Mouse (Mus musculus) heart, adult 2 months (tissue): ENCODE measurements around the gene Ms4a6d. TPM values are rescaled to one million over a fixed set of nuclear protein-coding genes. Genes with fewer than 3 reads are reported as not detected.
"Not testable (repeated sequence)": the region's sequence is repeated elsewhere in the genome, so short reads cannot be mapped to it uniquely, and the experiment has no call there.

Experiments
- DNase-seq, 2 experiments: peaks; one replicate each; pipeline ENCODE4 v3.0.0; 2021
- H3K27ac ChIP-seq: fragments of 200-600 bp; 2 replicates; pipeline ENCODE4 v1.8.1; 2022
- H3K27me3 ChIP-seq: fragments of 200-500 bp; 2 replicates; pipeline ENCODE4 v1.6.1; 2012; ENCODE audit warnings: mild to moderate bottlenecking, low read length, inconsistent platforms, mixed read lengths; ENCODE audit not compliant: control insufficient read depth, insufficient read depth
- H3K36me3 ChIP-seq: fragments of 200-500 bp; 2 replicates; pipeline ENCODE4 v1.6.1; 2012; ENCODE audit warnings: low read length, inconsistent platforms; ENCODE audit not compliant: control insufficient read depth, insufficient read depth
- H3K4me1 ChIP-seq: fragments of 200-500 bp; 2 replicates; pipeline ENCODE4 v1.6.1; 2011; ENCODE audit warnings: low read length; ENCODE audit not compliant: control insufficient read depth, insufficient read depth
- H3K4me3 ChIP-seq: fragments of 200-600 bp; 2 replicates; pipeline ENCODE4 v1.8.1; 2022
- H3K79me2 ChIP-seq: fragments of 200-500 bp; replicated peaks from 2 replicates; pipeline ENCODE4 v1.6.1; 2012; ENCODE audit warnings: mild to moderate bottlenecking, inconsistent platforms, low read length, moderate library complexity, mixed read lengths; ENCODE audit not compliant: control insufficient read depth, insufficient read depth
- H3K9ac ChIP-seq: fragments of 200-500 bp; 2 replicates; pipeline ENCODE4 v1.6.1; 2012; ENCODE audit warnings: low read depth, mild to moderate bottlenecking, control low read depth, inconsistent platforms, low read length, mixed read lengths
- CTCF ChIP-seq: fragments of 200-600 bp; IDR thresholded peaks from 2 replicates; pipeline ENCODE4 v1.8.1; 2022; ENCODE audit warnings: antibody characterized with exemption, mild to moderate bottlenecking, moderate library complexity
- EP300 ChIP-seq: fragments of 200-500 bp; IDR thresholded peaks from 2 replicates; pipeline ENCODE4 v1.6.1; 2011; ENCODE audit warnings: low read depth, low read length, control low read depth; ENCODE audit not compliant: insufficient read depth
- POLR2A ChIP-seq: fragments of 200-500 bp; IDR thresholded peaks from 2 replicates; pipeline ENCODE4 v1.6.1; 2011; ENCODE audit warnings: mild to moderate bottlenecking, low read depth, low read length, control low read depth; ENCODE audit not compliant: insufficient read depth
- WGBS: fragments of 180-500 bp; shearing (Covaris S2); methylation state at CpG from one replicate; pipeline ENCODE4 v1.1.7; 2018; 5-methylcytosine and 5-hydroxymethylcytosine counted together
- intact Hi-C: fragments of 180-260 bp; cut with DNase I; formaldehyde crosslinking; loops from one replicate; pipeline ENCODE4 v1.15.1; 2025
- polyA plus RNA-seq: library from polyadenylated mRNA; depleted of rRNA; stranded (reverse); fragments of >200 nt; gene quantifications from 2 replicates; pipeline ENCODE4 v1.2.3, GENCODE M21; 2012
- total RNA-seq, 2 experiments: library from RNA; stranded (reverse); gene quantifications; 2 replicates each; pipeline ENCODE4 v1.2.3; 2021

The Ms4a6d gene
- total and polyA plus RNA-seq, 3 experiments = 1.8 to 3.9 (median 3.6) TPM

DNA sequence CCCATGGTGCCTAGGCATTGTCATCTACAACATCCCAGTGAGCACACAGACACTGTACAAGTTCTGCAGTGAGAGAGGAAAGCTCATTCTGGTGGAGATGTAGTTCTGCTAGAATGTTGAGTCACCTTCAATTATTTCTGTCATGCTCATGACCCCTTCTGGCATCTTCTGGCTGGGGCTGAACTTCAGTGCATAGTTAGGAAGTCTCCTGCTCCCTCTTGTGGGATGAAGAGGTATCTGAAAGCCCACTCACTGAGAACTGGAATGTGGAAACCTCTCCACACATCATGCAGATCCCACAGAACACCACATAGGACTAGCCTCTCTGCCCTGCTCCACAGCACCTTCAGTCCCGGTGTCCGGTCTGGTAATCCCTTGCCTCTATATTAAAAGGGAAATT is 2.6 kb downstream of the Ms4a6d start:
- Histone ChIP-seq H3K9ac (no peak overlapping the region), H3K27ac (no peak overlapping the region), H3K27me3 (no peaks in the 10 kb centered on the region), H3K36me3 (no peaks in the 10 kb centered on the region), H3K4me1 (no peaks in the 10 kb centered on the region), H3K79me2 (no peaks in the 10 kb centered on the region), H3K4me3 (no peak overlapping the region)
- TF ChIP-seq POLR2A (no peak), CTCF (peak; percentile 65), EP300 (no peak)
- intact Hi-C loops = loop anchor here (5.0 kb wide), 1 partner anchor 250 kb away; no protein-coding TSS in a partner anchor
- 66% methylated on average over 2 of the region's 2 CpGs for WGBS
- peak in 1 of 2 experiments; percentile 34 for DNase-seq

- DNase-seq = no peak
- WGBS = 70% methylated on average over 3 of the region's 3 CpGs
- intact Hi-C loops = loop anchor here (5.0 kb wide), 1 partner anchor 249 kb away; no protein-coding TSS in a partner anchor
These were observed 3.3 kb downstream of the Ms4a6d start for GRCm38 (mm10) chr19:11601349-11601748.

DNA sequence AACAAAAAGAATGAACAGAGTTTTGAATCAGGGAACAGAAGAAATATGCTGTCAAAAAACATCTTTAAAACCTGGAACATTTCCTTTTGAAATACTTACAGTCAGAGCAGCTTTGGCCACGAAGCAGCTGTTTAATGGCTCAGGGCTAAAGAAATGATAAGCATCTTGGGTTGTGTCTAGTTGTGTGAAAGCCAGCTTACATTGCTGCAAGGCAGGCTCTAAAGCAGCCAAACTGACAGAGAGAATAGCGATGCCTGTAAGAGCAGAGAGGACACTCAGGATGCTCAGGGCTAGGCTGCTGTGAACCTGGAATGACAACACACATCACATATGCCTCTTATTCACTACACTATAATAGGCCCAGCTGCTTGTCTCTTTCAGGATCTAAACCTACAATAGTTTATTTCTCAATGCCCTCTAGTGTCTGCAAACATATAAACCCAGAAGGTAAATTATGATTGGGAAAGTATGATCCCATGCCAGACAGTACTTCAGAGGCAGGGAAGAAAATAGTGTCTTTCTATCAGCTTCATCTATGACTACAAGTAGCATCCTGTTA is 14.7 kb downstream of the Ms4a6d start:
- no peaks in the 10 kb centered on the region for H3K36me3 ChIP-seq
- no peak overlapping the region for H3K27ac ChIP-seq
- H3K27me3 ChIP-seq = no peaks in the 10 kb centered on the region
- no peaks in the 10 kb centered on the region for H3K79me2 ChIP-seq
- intact Hi-C loops = no loop called here
- WGBS = 60% methylated on average over 2 of the region's 2 CpGs
- no peak for DNase-seq
- H3K4me3 ChIP-seq = no peak overlapping the region
- no peak overlapping the region for H3K9ac ChIP-seq
- H3K4me1 ChIP-seq = no peaks in the 10 kb centered on the region
- TF ChIP-seq POLR2A (no peak), CTCF (no peak), EP300 (no peak)

More at GRCm38 (mm10) chr19:11601349-11601748, 3.3 kb downstream of the Ms4a6d start:
- H3K4me1 ChIP-seq = no peaks in the 10 kb centered on the region
- no peaks in the 10 kb centered on the region for H3K36me3 ChIP-seq
- H3K27ac ChIP-seq = no peak overlapping the region
- no peak overlapping the region for H3K9ac ChIP-seq
- no peak overlapping the region for H3K4me3 ChIP-seq
- no peaks in the 10 kb centered on the region for H3K27me3 ChIP-seq
- H3K79me2 ChIP-seq = no peaks in the 10 kb centered on the region
- no peak for TF ChIP-seq CTCF
- TF ChIP-seq POLR2A = no peak

DNA sequence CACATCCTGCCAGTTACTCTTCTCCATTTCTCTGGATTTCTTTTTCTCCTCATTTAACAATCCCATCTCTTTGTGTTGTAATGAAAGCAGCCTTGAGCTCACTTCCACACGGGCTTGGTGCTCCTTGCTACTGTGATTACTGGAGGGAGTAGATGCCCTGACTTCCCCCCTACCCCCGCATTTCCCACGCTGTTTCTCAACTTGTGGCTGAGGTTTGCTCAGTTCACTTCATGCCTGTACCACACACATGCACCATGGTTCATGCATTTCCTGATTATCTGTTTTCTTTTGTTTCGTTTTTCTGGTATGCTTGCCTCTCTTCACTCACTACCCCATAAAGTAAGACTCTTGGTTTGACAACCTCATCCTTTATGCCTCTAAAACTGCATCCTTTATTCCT is 15.4 kb downstream of the Ms4a6d start:
- no peak overlapping the region for H3K9ac ChIP-seq
- H3K27me3 ChIP-seq = no peaks in the 10 kb centered on the region
- 41% methylated on average over 4 of the region's 4 CpGs for WGBS
- intact Hi-C loops = no loop called here
- no peak overlapping the region for H3K4me3 ChIP-seq
- H3K36me3 ChIP-seq = no peaks in the 10 kb centered on the region
- DNase-seq = no peak
- H3K27ac ChIP-seq = no peak overlapping the region
- TF ChIP-seq EP300 = no peak
- TF ChIP-seq CTCF = no peak
- no peak for TF ChIP-seq POLR2A
- no peaks in the 10 kb centered on the region for H3K79me2 ChIP-seq
- H3K4me1 ChIP-seq = no peaks in the 10 kb centered on the region

GRCm38 (mm10) chr19:11574965-11575364 is 29.7 kb downstream of the Ms4a6d start:
- DNase-seq = no peak
- TF ChIP-seq CTCF (no peak), POLR2A (no peak), EP300 (no peak)
- H3K36me3 ChIP-seq = no peaks in the 10 kb centered on the region
- H3K9ac ChIP-seq = no peak overlapping the region
- no peak overlapping the region for H3K27ac ChIP-seq
- intact Hi-C loops = no loop called here
- H3K4me1 ChIP-seq = no peaks in the 10 kb centered on the region
- no peaks in the 10 kb centered on the region for H3K27me3 ChIP-seq
- no peaks in the 10 kb centered on the region for H3K79me2 ChIP-seq
- no peak overlapping the region for H3K4me3 ChIP-seq
- WGBS = 73% methylated on average over 8 of the region's 8 CpGs

GRCm38 (mm10) chr19:11559560-11559959 is 45.1 kb downstream of the Ms4a6d start:
- H3K79me2 ChIP-seq, H3K27me3 ChIP-seq, H3K27ac ChIP-seq, intact Hi-C loops, H3K9ac ChIP-seq, H3K4me3 ChIP-seq, H3K4me1 ChIP-seq, H3K36me3 ChIP-seq: not testable (repeated sequence)
- peak in 1 of 2 experiments; percentile 21 for DNase-seq
